Mouse (Mus musculus): ENCODE results near the gene Ipcef1. TPM values are rescaled to one million over a fixed set of nuclear protein-coding genes. Genes with fewer than 3 reads are reported as not detected.

The Ipcef1 gene
- total and polyA plus RNA-seq, 2 experiments from 2014 or later, result 0.11 TPM; not detected in 1

DNA sequence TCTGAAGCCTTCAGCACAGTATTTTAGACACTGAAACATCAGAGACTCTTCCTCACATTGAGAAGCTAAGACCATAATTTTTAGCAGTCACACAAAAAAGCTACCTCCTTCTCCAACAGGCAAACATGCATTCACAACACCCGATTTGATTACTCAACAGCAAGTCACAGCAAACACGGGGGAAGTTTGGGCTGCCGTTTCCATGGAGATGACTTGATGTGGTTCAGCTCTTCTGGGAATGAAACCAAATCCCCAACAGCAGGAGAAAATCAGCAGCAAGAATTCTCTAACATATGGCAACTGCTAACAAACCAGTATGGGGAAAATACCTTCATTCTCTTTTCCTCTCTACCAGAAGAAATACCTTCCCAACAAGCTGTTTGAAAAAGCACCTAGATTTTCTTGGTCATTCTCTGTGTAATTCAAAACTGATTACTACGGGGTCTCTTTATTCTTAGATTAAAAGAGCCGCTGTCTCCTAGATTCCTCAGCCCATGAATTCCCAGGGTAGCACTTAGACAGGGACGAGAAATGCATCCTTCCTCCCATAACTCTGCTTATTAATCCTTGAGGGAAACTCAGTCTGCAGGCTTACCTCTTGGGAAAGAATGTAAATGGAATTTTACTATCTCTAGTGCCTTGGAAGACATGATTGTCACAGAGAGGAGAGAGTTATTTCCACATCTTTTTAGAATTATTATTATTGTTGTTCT, 135.6 kb downstream of the Ipcef1 start:
- no peaks in the 10 kb centered on the region for H3K27me3 ChIP-seq (ENCODE audit: control insufficient read depth, insufficient read depth, low read length)
- H3K9me3 ChIP-seq (replicated peaks; ENCODE audit: control insufficient read depth, low read length), result no peaks in the 10 kb centered on the region
- H3K36me3 ChIP-seq (replicated peaks; ENCODE audit: control insufficient read depth, insufficient read depth, low read length), result no peaks in the 10 kb centered on the region
- WGBS, result 32% methylated on average over 6 of the region's 6 CpGs
- no peak overlapping the region for H3K4me3 ChIP-seq (ENCODE audit: low read depth, low read length)
- DNase-seq (ENCODE audit: low spot score) (no peak), ATAC-seq (ENCODE audit: insufficient read depth, low read depth) (no peak)
- H3K4me1 ChIP-seq (ENCODE audit: control insufficient read depth, insufficient read depth), result no peaks in the 10 kb centered on the region
- no peak for TF ChIP-seq EP300 (IDR thresholded peaks at IDR 0.05; ENCODE audit: low read depth)
- H3K4me2 ChIP-seq (ENCODE audit: low read depth, low read length), result no peak overlapping the region
- no peak overlapping the region for H3K9ac ChIP-seq (replicated peaks; ENCODE audit: low read depth, low read length)
- no peak overlapping the region for H3K27ac ChIP-seq (ENCODE audit: low read depth)

DNA sequence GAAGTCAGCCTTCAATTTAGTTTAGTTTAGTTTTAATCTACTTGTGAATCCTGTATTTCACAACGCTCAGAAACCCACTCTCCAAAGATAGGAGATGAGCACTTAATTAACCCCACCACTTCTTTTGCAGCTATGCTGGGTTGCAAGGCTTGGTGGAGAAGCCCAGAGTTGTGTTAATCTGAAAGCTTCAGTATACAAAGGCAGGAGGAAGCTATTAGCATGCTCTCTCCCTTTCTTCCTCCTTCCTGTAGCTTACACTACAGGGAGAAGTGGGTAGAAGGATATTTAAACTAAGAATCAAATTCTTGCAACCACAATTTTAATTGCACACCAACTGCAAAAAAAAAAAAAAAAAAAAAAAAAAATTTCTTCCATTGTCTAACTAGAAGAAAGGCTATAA, 136.3 kb downstream of the Ipcef1 start:
- no peaks in the 10 kb centered on the region for H3K9me3 ChIP-seq (replicated peaks; ENCODE audit: control insufficient read depth, low read length)
- H3K4me3 ChIP-seq (ENCODE audit: low read depth, low read length), result no peak overlapping the region
- no peak overlapping the region for H3K27ac ChIP-seq (ENCODE audit: low read depth)
- no peak for DNase-seq (ENCODE audit: low spot score)
- no peak overlapping the region for H3K9ac ChIP-seq (replicated peaks; ENCODE audit: low read depth, low read length)
- H3K27me3 ChIP-seq (ENCODE audit: control insufficient read depth, insufficient read depth, low read length), result no peaks in the 10 kb centered on the region
- no peak for TF ChIP-seq CTCF (IDR thresholded peaks at IDR 0.05; ENCODE audit: low read depth)
- TF ChIP-seq EP300 (IDR thresholded peaks at IDR 0.05; ENCODE audit: low read depth), result no peak
- H3K4me2 ChIP-seq (ENCODE audit: low read depth, low read length), result no peak overlapping the region
- H3K4me1 ChIP-seq (ENCODE audit: control insufficient read depth, insufficient read depth), result no peaks in the 10 kb centered on the region
- WGBS, result 49% methylated on average over 1 of the region's 1 CpGs
- no peaks in the 10 kb centered on the region for H3K36me3 ChIP-seq (replicated peaks; ENCODE audit: control insufficient read depth, insufficient read depth, low read length)
- no peak for ATAC-seq (ENCODE audit: insufficient read depth, low read depth)

GRCm38 (mm10) chr10:6909763-6910162, 142.5 kb downstream of the Ipcef1 start:
- 26% methylated on average over 2 of the region's 2 CpGs for WGBS
- no peak for ATAC-seq (ENCODE audit: insufficient read depth, low read depth)

GRCm38 (mm10) chr10:6901819-6902393, 150.4 kb downstream of the Ipcef1 start:
- no peak overlapping the region for H3K9ac ChIP-seq (replicated peaks; ENCODE audit: low read depth, low read length)
- DNase-seq (ENCODE audit: low spot score), result no peak
- H3K4me1 ChIP-seq (ENCODE audit: control insufficient read depth, insufficient read depth), result no peaks in the 10 kb centered on the region
- H3K27me3 ChIP-seq (ENCODE audit: control insufficient read depth, insufficient read depth, low read length), result no peaks in the 10 kb centered on the region
- no peaks in the 10 kb centered on the region for H3K36me3 ChIP-seq (replicated peaks; ENCODE audit: control insufficient read depth, insufficient read depth, low read length)
- H3K4me3 ChIP-seq (ENCODE audit: low read depth, low read length), result no peak overlapping the region
- no peak overlapping the region for H3K4me2 ChIP-seq (ENCODE audit: low read depth, low read length)
- no peak for ATAC-seq (ENCODE audit: insufficient read depth, low read depth)
- no peak overlapping the region for H3K27ac ChIP-seq (ENCODE audit: low read depth)
- no peaks in the 10 kb centered on the region for H3K9me3 ChIP-seq (replicated peaks; ENCODE audit: control insufficient read depth, low read length)
- TF ChIP-seq EP300 (IDR thresholded peaks at IDR 0.05; ENCODE audit: low read depth) (no peak), CTCF (IDR thresholded peaks at IDR 0.05; ENCODE audit: low read depth) (no peak)
- 69% methylated on average over 3 of the region's 3 CpGs for WGBS

More at GRCm38 (mm10) chr10:6909763-6910162, 142.5 kb downstream of the Ipcef1 start:
- Histone ChIP-seq H3K27me3 (ENCODE audit: control insufficient read depth, insufficient read depth, low read length) (no peaks in the 10 kb centered on the region), H3K36me3 (replicated peaks; ENCODE audit: control insufficient read depth, insufficient read depth, low read length) (no peaks in the 10 kb centered on the region), H3K4me1 (ENCODE audit: control insufficient read depth, insufficient read depth) (no peaks in the 10 kb centered on the region), H3K27ac (ENCODE audit: low read depth) (no peak overlapping the region), H3K4me2 (ENCODE audit: low read depth, low read length) (no peak overlapping the region), H3K9me3 (replicated peaks; ENCODE audit: control insufficient read depth, low read length) (no peaks in the 10 kb centered on the region), H3K9ac (replicated peaks; ENCODE audit: low read depth, low read length) (no peak overlapping the region), H3K4me3 (ENCODE audit: low read depth, low read length) (no peak overlapping the region)
- no peak for DNase-seq (ENCODE audit: low spot score)
- no peak for TF ChIP-seq EP300 (IDR thresholded peaks at IDR 0.05; ENCODE audit: low read depth)
- no peak for TF ChIP-seq CTCF (IDR thresholded peaks at IDR 0.05; ENCODE audit: low read depth)

DNA sequence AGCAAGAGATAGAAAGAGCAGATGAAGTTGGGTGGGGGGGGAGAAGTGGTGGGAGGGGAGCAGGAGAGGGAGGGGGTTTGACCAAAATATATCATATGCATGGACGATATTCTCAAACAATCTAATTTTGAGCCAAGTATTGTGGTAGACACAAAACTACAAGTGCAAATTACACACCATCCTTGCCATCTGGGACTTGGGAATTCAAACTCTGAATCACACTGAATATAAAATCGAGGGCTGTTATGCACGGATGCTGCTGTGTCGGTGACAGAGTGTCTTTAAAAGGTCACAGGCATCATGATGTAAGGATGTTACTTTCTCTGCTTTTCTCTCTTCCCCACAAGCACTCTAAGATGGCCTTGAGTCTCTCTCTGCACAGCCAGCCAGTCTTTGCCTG, 152.2 kb downstream of the Ipcef1 start:
- no peak for TF ChIP-seq EP300 (IDR thresholded peaks at IDR 0.05; ENCODE audit: low read depth)
- TF ChIP-seq CTCF (IDR thresholded peaks at IDR 0.05; ENCODE audit: low read depth), result no peak
- 81% methylated on average over 4 of the region's 4 CpGs for WGBS

More for the DNA sequence above, 152.2 kb downstream of the Ipcef1 start:
- Histone ChIP-seq H3K27me3 (ENCODE audit: control insufficient read depth, insufficient read depth, low read length) (no peaks in the 10 kb centered on the region), H3K4me1 (ENCODE audit: control insufficient read depth, insufficient read depth) (no peaks in the 10 kb centered on the region), H3K4me2 (ENCODE audit: low read depth, low read length) (no peak overlapping the region), H3K4me3 (ENCODE audit: low read depth, low read length) (no peak overlapping the region), H3K36me3 (replicated peaks; ENCODE audit: control insufficient read depth, insufficient read depth, low read length) (no peaks in the 10 kb centered on the region), H3K9ac (replicated peaks; ENCODE audit: low read depth, low read length) (no peak overlapping the region), H3K9me3 (replicated peaks; ENCODE audit: control insufficient read depth, low read length) (no peaks in the 10 kb centered on the region), H3K27ac (ENCODE audit: low read depth) (no peak overlapping the region)
- DNase-seq (ENCODE audit: low spot score) (no peak), ATAC-seq (ENCODE audit: insufficient read depth, low read depth) (no peak)
